Mouse (Mus musculus) hindbrain, embryonic 15.5 days (tissue): Measurements from ENCODE around the gene Arhgap45. TPM values are rescaled to one million over a fixed set of nuclear protein-coding genes. Genes with fewer than 3 reads are reported as not detected.

Experiments
- ATAC-seq: fragments of 200-750 bp; cut with Nextera tagmentation; 2 replicates; pipeline ENCODE4 v1.8.0; 2017; ENCODE audit warnings: low read depth, moderate number of reproducible peaks, moderate TSS enrichment; ENCODE audit not compliant: low FRiP score
- H3K27ac ChIP-seq: fragments of 300-500 bp; sonication (generic); replicated peaks from 2 replicates; pipeline ENCODE4 v1.5.1; 2015; ENCODE audit warnings: mild to moderate bottlenecking, inconsistent platforms
- H3K27me3 ChIP-seq: fragments of 300-500 bp; sonication (generic); 2 replicates; pipeline ENCODE4 v1.6.1; 2015; ENCODE audit warnings: control low read depth, inconsistent platforms
- H3K36me3 ChIP-seq: fragments of 300-500 bp; sonication (generic); 2 replicates; pipeline ENCODE4 v1.6.1; 2015; ENCODE audit warnings: control low read depth, inconsistent platforms
- H3K4me1 ChIP-seq: fragments of 300-500 bp; sonication (generic); replicated peaks from 2 replicates; pipeline ENCODE4 v1.6.1; 2015; ENCODE audit warnings: control low read depth, inconsistent platforms
- H3K4me2 ChIP-seq: fragments of 300-500 bp; sonication (generic); 2 replicates; pipeline ENCODE4 v1.6.1; 2015; ENCODE audit warnings: moderate library complexity, mild to moderate bottlenecking, inconsistent platforms
- H3K4me3 ChIP-seq: fragments of 300-500 bp; sonication (generic); 2 replicates; pipeline ENCODE4 v1.5.1; 2015; ENCODE audit warnings: mild to moderate bottlenecking, inconsistent platforms
- H3K9ac ChIP-seq: fragments of 300-500 bp; sonication (generic); 2 replicates; pipeline ENCODE4 v1.6.1; 2015; ENCODE audit warnings: inconsistent platforms
- H3K9me3 ChIP-seq: fragments of 300-500 bp; sonication (generic); 2 replicates; pipeline ENCODE4 v1.6.1; 2016; ENCODE audit warnings: control low read depth, inconsistent platforms
- WGBS: fragments of 180-500 bp; shearing (Covaris S2); methylation state at CpG from one replicate; pipeline ENCODE4 v1.1.7; 2015; 5-methylcytosine and 5-hydroxymethylcytosine counted together
- polyA plus RNA-seq: library from polyadenylated mRNA; unstranded; fragments of >200 nt; fragmentation: Nextera tagmentation; extraction: Ambion mirVana; gene quantifications from 2 replicates; pipeline ENCODE4 v1.2.1, GENCODE M21; 2015

Arhgap45 gene
- polyA plus RNA-seq, 1 experiment from 2014 or later, result 2.3 TPM

DNA sequence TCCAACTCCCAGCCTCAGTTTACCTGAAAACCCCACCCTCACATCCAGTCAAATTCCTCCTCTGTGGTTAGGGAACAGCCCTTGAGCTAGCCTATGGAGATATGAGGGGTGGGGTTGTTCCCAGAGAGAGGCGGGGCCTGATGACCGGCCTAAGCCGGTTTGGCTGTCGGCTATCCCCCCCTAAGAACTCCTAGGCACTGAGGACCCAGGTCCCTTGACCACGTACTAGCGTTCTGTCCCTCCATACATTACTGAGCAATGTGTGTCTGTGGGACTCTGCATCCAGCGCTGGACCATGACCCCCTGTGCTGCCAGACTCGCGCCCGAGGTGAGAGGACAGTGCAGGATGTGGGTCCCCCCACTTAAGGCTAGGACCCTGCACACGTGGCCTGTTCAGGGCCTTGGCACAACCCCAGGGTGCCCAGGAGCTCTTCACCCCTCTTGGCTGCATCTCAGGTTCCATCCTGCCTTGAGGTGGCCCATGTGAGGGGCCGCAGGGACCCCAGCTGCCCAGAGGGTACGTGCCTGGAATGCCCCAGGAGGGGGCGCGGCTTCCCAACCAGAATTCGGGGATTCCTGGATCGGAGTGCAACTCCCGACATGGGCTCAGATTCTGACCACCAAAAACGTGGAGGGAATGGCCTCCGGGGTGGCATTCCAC, 3.1 kb downstream of the Arhgap45 start:
- Histone ChIP-seq H3K27me3 (peaks cover 35% of the 10 kb centered on the region), H3K27ac (no peak overlapping the region), H3K4me1 (no peaks in the 10 kb centered on the region), H3K9me3 (no peaks in the 10 kb centered on the region), H3K36me3 (no peaks in the 10 kb centered on the region), H3K9ac (no peak overlapping the region), H3K4me3 (no peak overlapping the region), H3K4me2 (no peak overlapping the region)
- 6% methylated on average over 20 of the region's 20 CpGs for WGBS
- peak; percentile 28; the same call in 1 of the 2 replicates for ATAC-seq

DNA sequence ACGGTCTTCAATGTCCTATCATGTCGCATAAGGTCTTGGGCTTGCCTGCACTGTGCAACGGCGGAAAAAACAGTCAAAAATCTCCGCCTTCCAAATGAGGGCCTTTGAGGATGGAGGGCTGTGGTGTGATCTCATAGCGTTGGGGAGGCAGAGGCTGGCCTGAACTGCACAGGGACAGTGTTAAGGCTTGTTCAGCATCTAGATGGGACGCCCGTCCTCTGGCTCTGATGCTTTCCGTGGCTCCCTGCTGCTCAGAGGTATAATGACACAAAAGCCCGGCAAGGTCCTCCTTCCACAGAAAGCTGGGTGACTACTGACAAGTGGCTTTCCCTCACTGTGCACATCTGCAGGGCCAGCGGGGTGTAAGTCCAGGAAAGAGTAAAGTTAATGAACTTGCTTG, 3.7 kb downstream of the Arhgap45 start:
- ATAC-seq, result no peak
- H3K9ac ChIP-seq, result no peak overlapping the region
- H3K36me3 ChIP-seq, result no peaks in the 10 kb centered on the region
- 31% methylated on average over 11 of the region's 11 CpGs for WGBS
- peaks cover 29% of the 10 kb centered on the region for H3K27me3 ChIP-seq
- no peak overlapping the region for H3K4me2 ChIP-seq
- H3K4me1 ChIP-seq, result no peaks in the 10 kb centered on the region
- no peaks in the 10 kb centered on the region for H3K9me3 ChIP-seq
- no peak overlapping the region for H3K4me3 ChIP-seq
- no peak overlapping the region for H3K27ac ChIP-seq

DNA sequence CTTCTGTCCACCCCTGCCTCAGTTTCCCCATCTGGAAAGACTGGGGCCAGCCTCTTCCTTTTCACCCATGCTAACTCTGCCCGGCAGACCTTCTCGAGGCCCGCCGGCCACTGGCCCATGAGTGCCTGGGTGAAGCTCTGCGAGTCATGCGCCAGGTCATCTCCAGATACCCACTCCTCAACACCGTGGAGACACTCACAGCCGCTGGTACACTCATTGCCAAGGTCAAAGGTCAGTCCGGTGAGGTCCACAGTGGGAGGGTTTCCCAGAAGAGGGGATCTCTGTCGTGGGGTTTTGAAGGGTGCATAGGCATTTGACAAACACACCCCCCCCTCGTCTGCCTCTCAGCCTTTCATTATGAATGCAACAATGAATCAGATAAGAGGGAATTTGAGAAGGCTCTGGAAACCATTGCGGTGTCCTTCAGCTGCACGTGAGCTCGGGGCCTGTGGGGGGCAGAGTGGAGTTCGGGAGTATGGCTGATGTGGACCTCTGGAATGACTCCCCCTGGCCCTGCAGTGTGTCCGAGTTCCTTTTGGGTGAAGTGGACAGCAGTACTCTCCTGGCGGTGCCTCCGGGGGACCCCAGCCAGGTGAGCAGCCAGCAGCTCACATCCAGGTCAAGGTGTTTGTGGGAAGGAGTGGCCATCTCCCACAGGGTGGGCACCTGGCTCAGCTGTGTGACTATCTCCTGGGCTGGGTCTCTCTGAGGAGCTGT, 4.3 kb downstream of the Arhgap45 start:
- Histone ChIP-seq H3K27ac (no peak overlapping the region), H3K36me3 (no peaks in the 10 kb centered on the region), H3K27me3 (peaks cover 23% of the 10 kb centered on the region), H3K9ac (no peak overlapping the region), H3K4me2 (no peak overlapping the region), H3K4me3 (no peak overlapping the region), H3K9me3 (no peaks in the 10 kb centered on the region), H3K4me1 (no peaks in the 10 kb centered on the region)
- no peak for ATAC-seq
- WGBS, result 83% methylated on average over 18 of the region's 18 CpGs

DNA sequence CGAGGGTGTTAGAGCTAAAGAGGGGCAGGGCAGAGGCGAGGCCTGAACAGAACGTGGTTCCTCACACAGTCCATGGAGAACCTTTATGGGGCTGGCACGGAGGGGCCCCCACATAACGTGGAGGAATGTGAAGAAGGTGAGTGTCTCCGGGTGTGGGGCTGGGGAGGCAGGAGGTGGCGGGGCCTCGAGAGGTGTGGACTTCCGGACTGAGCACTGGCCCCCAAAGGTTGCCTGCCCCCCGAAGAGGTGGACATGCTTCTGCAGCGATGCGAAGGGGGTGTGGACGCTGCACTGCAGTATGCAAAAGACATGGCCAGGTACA, 4.8 kb downstream of the Arhgap45 start:
- 93% methylated on average over 13 of the region's 13 CpGs for WGBS

DNA sequence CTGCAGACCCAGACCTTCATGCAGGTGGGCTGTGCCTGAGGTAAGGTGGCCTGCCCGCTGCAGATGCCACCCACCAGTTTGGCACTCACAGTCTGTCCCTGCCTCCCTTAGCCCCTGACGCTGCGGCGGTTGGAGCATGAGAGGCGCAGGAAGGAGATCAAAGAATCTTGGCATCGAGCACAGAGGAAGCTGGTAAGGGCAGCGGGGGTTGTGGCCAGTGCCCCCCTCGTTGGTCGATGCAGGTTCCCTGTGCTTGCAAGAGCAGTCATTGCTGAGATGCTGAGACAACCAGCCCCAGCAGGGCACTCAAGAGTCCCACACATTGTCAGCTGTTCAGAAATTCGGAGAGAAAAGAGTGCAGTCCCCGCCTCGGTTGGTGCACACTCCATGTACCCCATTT, 5.7 kb downstream of the Arhgap45 start:
- Histone ChIP-seq H3K27me3 (peaks cover 20% of the 10 kb centered on the region), H3K4me3 (no peak overlapping the region), H3K27ac (no peak overlapping the region), H3K4me2 (no peak overlapping the region), H3K9ac (no peak overlapping the region), H3K4me1 (no peaks in the 10 kb centered on the region), H3K36me3 (no peaks in the 10 kb centered on the region), H3K9me3 (no peaks in the 10 kb centered on the region)
- 94% methylated on average over 12 of the region's 12 CpGs for WGBS
- ATAC-seq, result no peak

More for the DNA sequence above, 4.8 kb downstream of the Arhgap45 start:
- H3K27me3 ChIP-seq, result peaks cover 20% of the 10 kb centered on the region
- no peaks in the 10 kb centered on the region for H3K36me3 ChIP-seq
- H3K27ac ChIP-seq, result no peak overlapping the region
- H3K4me1 ChIP-seq, result no peaks in the 10 kb centered on the region
- ATAC-seq, result no peak
- no peak overlapping the region for H3K4me2 ChIP-seq
- no peaks in the 10 kb centered on the region for H3K9me3 ChIP-seq
- no peak overlapping the region for H3K9ac ChIP-seq
- no peak overlapping the region for H3K4me3 ChIP-seq

DNA sequence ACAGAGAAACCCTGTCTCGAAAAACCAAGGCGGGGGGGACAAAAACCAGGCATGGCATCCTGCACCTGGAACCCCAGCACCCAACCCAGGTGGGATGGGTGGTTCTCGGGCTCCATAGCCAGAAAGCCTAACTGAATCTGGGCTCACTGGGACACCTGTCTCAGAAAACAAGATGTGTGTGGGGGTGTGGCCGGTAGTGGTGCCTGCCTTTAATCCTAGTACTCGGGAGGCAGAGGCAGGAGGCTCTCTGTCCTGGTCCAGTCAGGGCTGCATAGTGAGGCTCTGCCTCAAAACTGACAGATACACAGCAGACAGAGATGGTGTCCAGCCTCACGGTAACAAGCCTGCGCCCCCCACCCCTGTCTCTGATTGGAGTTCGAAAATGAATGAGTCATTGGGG, 6.4 kb downstream of the Arhgap45 start:
- H3K9ac ChIP-seq, result no peak overlapping the region
- peaks cover 18% of the 10 kb centered on the region for H3K27me3 ChIP-seq
- H3K27ac ChIP-seq, result no peak overlapping the region
- no peak overlapping the region for H3K4me3 ChIP-seq
- no peak for ATAC-seq
- no peaks in the 10 kb centered on the region for H3K4me1 ChIP-seq
- H3K9me3 ChIP-seq, result no peaks in the 10 kb centered on the region
- 95% methylated on average over 8 of the region's 8 CpGs for WGBS
- no peaks in the 10 kb centered on the region for H3K36me3 ChIP-seq
- no peak overlapping the region for H3K4me2 ChIP-seq

DNA sequence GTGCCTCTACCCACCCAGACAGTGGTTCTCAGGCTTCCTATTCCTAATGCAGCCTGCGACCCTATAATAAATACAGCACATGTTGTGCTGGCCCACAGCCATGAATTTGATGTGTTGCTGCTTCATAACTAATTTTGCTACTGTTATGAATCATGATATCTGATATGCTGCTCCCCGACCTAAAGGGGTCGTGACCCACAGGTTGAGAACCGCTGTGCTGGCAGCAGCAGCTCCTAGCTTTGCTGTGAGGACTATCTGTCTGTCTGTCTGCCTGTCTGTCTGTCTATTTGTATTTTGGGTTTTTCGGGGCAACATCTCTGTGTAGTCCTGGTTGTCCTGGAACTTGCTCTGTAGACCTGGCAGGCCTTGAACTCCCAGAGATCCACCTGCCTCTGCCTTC, 7.3 kb downstream of the Arhgap45 start:
- Histone ChIP-seq H3K4me3 (no peak overlapping the region), H3K4me1 (no peaks in the 10 kb centered on the region), H3K27me3 (peaks cover 17% of the 10 kb centered on the region), H3K4me2 (no peak overlapping the region), H3K27ac (no peak overlapping the region), H3K9ac (no peak overlapping the region), H3K9me3 (no peaks in the 10 kb centered on the region), H3K36me3 (no peaks in the 10 kb centered on the region)
- no peak for ATAC-seq
- WGBS, result 89% methylated on average over 5 of the region's 5 CpGs

DNA sequence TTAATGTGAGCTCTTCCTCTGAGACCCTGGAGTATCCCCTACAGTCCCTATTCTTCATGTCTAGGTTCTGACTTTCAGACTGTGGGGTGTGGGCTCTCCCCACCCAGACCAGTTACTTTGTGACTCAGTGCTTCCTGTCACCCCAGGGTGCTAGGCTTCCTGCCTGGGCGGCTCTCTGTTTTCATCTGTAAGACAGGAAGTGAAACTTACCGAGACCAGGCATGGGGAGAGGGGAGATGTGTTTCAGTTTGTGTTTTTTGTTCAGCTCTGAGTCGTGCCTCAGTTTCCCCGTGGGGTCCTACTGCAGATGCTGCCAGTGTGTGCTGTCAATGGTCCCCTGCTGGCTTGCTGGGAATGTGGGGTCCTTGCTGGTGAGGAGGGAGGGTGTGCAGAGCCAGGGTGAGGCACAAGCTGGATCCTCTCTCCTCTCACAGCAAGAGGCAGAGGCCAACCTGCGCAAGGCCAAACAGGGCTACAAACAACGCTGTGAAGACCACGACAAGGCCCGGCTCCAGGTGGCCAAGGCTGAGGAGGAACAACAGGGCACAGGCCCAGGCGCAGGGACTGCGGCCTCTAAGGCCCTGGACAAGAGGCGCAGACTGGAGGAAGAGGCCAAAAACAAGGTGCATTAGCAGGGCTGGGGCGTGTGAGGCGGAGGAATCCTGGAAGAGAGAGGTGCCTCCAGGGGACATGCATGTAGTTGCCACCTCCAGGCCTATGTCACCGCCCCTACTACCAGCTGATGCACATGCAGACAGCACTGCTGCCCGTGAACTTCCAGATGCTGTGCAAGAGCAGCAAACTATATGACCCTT, 8.0 kb downstream of the Arhgap45 start:
- Histone ChIP-seq H3K27ac (no peak overlapping the region), H3K9ac (no peak overlapping the region), H3K27me3 (peaks cover 10% of the 10 kb centered on the region), H3K4me1 (no peaks in the 10 kb centered on the region), H3K9me3 (no peaks in the 10 kb centered on the region), H3K4me2 (no peak overlapping the region), H3K4me3 (no peak overlapping the region), H3K36me3 (no peaks in the 10 kb centered on the region)
- ATAC-seq, result no peak
- WGBS, result 79% methylated on average over 15 of the region's 15 CpGs

DNA sequence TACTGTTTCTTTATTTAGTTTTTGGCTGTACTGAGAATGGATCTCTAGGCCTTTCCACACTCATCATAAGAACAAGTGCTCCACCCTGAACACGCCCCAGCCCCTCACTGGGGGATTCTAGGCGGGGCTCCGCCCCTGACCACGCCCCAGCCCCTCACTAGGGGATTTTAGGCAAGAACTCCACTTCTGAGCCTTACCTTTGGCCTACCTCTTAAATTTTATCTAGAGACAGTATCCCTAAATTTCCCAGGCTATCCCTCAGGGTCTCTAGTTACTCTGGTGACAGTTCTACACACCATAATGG, 8.5 kb downstream of the Arhgap45 start:
- WGBS, result 64% methylated on average over 4 of the region's 4 CpGs
- no peaks in the 10 kb centered on the region for H3K9me3 ChIP-seq

DNA sequence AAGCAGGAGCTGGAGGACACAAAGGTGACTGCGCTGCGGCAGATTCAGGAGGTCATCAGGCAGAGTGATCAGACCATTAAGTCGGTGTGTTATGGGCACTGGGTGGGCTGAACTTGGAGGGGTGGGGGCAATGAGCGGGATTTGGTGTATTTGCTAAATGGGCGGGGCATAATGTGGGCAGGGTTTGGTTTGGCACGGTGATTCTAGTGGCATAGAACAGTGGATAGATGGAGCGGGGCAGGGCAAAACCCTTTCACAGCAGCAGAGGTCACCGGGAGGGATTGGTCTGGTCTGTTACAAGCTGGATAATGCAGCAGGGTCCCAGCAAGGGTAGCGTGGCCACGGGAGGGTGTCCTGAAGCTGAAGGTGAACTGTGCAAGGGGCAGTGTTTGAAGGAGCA, 9.0 kb downstream of the Arhgap45 start:
- Histone ChIP-seq H3K4me2 (no peak overlapping the region), H3K4me3 (no peak overlapping the region), H3K27me3 (peaks cover 2% of the 10 kb centered on the region; the same call in 1 of the 2 replicates), H3K36me3 (no peaks in the 10 kb centered on the region), H3K4me1 (no peaks in the 10 kb centered on the region), H3K27ac (no peak overlapping the region), H3K9me3 (no peaks in the 10 kb centered on the region), H3K9ac (no peak overlapping the region)
- 75% methylated on average over 10 of the region's 10 CpGs for WGBS
- no peak for ATAC-seq

More for the DNA sequence above, 8.5 kb downstream of the Arhgap45 start:
- no peak for ATAC-seq
- Histone ChIP-seq H3K36me3 (no peaks in the 10 kb centered on the region), H3K4me1 (no peaks in the 10 kb centered on the region), H3K27me3 (peaks cover 5% of the 10 kb centered on the region; the same call in 1 of the 2 replicates), H3K9ac (no peak overlapping the region), H3K4me2 (no peak overlapping the region), H3K4me3 (no peak overlapping the region), H3K27ac (no peak overlapping the region)

DNA sequence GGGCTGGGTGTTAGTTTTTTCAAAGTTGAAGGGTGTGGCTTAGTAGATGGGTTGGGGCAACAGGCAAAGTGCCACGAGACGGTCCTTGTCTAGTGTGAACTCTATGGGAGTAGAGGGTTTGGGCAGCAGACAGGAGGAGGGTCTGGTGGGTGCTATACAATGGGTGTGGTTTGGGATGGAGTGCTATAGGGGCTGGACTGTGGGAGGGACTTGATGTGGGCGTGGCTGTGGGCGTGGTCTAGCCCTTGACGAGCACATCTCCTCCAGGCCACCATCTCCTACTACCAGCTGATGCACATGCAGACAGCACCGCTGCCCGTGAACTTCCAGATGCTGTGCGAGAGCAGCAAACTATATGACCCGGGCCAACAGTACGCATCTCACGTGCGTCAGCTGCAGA, 9.4 kb downstream of the Arhgap45 start:
- Histone ChIP-seq H3K9ac (no peak overlapping the region), H3K4me1 (no peaks in the 10 kb centered on the region), H3K4me2 (no peak overlapping the region), H3K27me3 (no peaks in the 10 kb centered on the region), H3K9me3 (no peaks in the 10 kb centered on the region), H3K36me3 (no peaks in the 10 kb centered on the region), H3K27ac (no peak overlapping the region), H3K4me3 (no peak overlapping the region)
- ATAC-seq, result no peak
- 62% methylated on average over 12 of the region's 12 CpGs for WGBS

DNA sequence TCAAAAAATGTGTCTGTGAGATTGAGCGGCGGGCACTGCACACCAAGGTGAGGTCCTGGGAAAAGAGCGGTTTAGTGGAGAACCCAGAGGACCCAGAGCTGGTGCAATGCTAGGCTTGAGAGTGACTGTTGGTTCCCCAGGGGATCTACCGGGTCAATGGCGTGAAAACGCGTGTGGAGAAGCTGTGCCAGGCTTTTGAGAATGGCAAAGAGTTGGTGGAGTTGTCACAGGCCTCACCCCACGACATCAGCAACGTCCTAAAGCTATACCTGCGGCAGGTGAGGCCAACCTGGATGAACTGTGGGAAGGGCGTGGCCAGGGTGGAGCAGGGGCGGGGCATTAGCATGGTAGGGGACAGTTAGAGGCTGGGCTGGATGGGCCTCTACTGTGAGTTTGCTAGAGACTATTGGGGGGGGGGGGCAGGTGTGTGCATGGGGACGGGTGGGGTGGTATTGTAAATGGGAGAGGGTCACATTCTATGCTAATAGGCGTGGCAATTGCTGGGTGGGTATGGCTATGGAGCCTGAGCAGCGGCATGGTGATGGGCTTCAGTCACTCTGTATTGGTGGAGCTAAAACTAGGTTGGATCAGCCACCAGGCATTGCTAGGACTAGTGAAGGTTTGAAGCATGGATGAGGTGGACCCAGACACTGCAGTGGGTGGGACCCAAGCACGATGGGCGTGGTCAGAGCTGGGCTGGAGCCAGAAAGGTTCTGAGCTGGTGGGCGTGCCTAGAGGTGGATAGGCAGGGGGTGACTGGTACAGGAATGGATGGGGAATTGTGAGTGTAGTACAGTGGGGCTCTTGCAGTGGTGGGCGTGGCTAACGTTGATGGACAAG, 11.4 kb downstream of the Arhgap45 start:
- Histone ChIP-seq H3K4me2 (no peak overlapping the region), H3K9ac (no peak overlapping the region), H3K4me1 (no peaks in the 10 kb centered on the region), H3K36me3 (no peaks in the 10 kb centered on the region), H3K9me3 (no peaks in the 10 kb centered on the region), H3K4me3 (no peak overlapping the region), H3K27ac (no peak overlapping the region), H3K27me3 (no peaks in the 10 kb centered on the region)
- no peak for ATAC-seq
- WGBS, result 71% methylated on average over 20 of the region's 20 CpGs
